Mouse (Mus musculus): Measurements from ENCODE around the gene Slc35b4.

GRCm38 (mm10) chr6:34163014-34163413, 13.9 kb downstream of the Slc35b4 start:
- TF ChIP-seq EP300 (IDR thresholded peaks at IDR 0.05; ENCODE audit: low read depth) = no peak
- TF ChIP-seq CTCF (IDR thresholded peaks at IDR 0.05; ENCODE audit: low read depth) = no peak

Measured in liver, embryonic 14.5 days (tissue).